Mouse (Mus musculus) frontal cortex, adult (tissue): ENCODE measurements around the gene Pnkp.

ENCODE experiments used
- ATAC-seq: cut with Nextera tagmentation; 2 replicates; pipeline ENCODE4 v1.9.2; 2017; ENCODE audit warnings: mild to moderate bottlenecking, moderate library complexity, mixed read lengths; ENCODE audit not compliant: low TSS enrichment

Gene Pnkp

GRCm38 (mm10) chr7:44905430-44905829, 48.5 kb downstream of the Pnkp start:
- peak; percentile 42; the same call in 1 of the 2 replicates for ATAC-seq

DNA sequence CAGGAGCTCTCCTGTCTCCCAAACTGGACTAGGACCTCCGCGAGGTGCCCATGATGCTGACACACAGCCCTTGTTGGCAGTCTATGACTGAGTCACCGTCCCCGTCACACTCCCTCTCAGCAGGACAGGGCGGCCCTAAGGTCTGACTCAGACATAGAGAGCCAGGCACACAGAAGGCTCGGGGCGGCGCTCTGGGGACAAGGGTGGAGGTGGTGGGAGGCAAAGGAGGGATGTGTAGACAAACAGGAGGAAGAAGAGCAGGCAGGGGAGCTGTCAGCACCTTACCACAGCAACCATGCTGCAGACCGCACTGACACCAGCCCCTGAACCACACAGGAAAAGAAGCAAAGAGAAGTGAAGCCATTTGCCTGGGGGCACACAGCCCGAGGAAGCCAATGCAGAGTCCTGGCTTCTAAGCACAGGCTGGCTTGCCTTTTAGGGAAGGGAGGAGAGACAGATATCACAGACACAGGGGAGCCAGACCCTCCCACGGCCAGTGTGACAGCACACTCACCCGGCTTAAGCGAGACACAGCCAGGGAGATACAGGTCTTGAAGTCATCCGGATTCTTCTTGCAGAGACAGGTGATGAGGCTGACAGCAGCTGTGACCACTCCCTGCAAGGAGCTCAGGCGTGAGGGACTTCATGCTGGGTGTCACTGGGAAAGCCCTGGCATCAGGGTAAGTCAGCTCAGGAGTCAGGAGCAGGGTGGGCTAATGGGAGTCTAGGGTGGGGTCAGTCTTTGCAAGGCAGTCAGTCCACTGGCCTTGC, 52.0 kb downstream of the Pnkp start:
- peak; percentile 18; the same call in 1 of the 2 replicates for ATAC-seq
